Mouse (Mus musculus) MEL (cell line): ENCODE data around the gene Clmp. TPM values are rescaled to one million over a fixed set of nuclear protein-coding genes. Genes with fewer than 3 reads are reported as not detected.

Experiments used
- DNase-seq: peaks from one replicate; pipeline ENCODE4 v3.0.0; 2011; ENCODE audit warnings: low read depth, low spot score
- H3K27ac ChIP-seq: 2 replicates; pipeline ENCODE4 v1.5.1; 2012; ENCODE audit warnings: low read depth, mild to moderate bottlenecking, control low read depth, low read length, moderate library complexity; ENCODE audit not compliant: control insufficient read depth
- H3K27me3 ChIP-seq, 2 experiments: fragments of 150-350 bp in 1 of 2; sonication (generic) in 1 of 2; 2 replicates each; pipeline ENCODE4 v1.6.1; 2012; ENCODE audit warnings: low read length in 2 of 2, mild to moderate bottlenecking in 2 of 2, improper control_type of control experiment in 1 of 2, moderate library complexity in 1 of 2; ENCODE audit not compliant: insufficient read depth in 2 of 2, control insufficient read depth in 1 of 2
- H3K36me3 ChIP-seq, 2 experiments: 2 replicates each; pipeline ENCODE4 v1.6.1; 2012 to 2014; ENCODE audit warnings: low read length in 2 of 2, improper control_type of control experiment in 1 of 2, inconsistent platforms in 1 of 2, mild to moderate bottlenecking in 1 of 2; ENCODE audit not compliant: insufficient read depth in 2 of 2, control insufficient read depth in 1 of 2
- H3K4me1 ChIP-seq, 2 experiments: fragments of 150-350 bp in 1 of 2; sonication (generic) in 1 of 2; 2 replicates each; pipeline ENCODE4 v1.6.1; 2012; ENCODE audit warnings: low read length in 2 of 2, improper control_type of control experiment in 1 of 2, mild to moderate bottlenecking in 1 of 2; ENCODE audit not compliant: insufficient read depth in 2 of 2, control insufficient read depth in 1 of 2
- H3K4me3 ChIP-seq, 2 experiments: fragments of 150-350 bp in 1 of 2; sonication (generic) in 1 of 2; 2 replicates each; pipeline ENCODE4 v1.5.1; 2012; ENCODE audit warnings: low read depth in 2 of 2, low read length in 2 of 2, mild to moderate bottlenecking in 2 of 2, moderate library complexity in 2 of 2, control low read depth in 1 of 2, improper control_type of control experiment in 1 of 2; ENCODE audit not compliant: control insufficient read depth in 1 of 2, insufficient read depth in 1 of 2
- H3K79me2 ChIP-seq: 2 replicates; pipeline ENCODE4 v1.6.1; 2012; ENCODE audit warnings: mild to moderate bottlenecking, low read length, moderate library complexity; ENCODE audit not compliant: control insufficient read depth, poor library complexity, insufficient read depth
- H3K9ac ChIP-seq: 2 replicates; pipeline ENCODE4 v1.6.1; 2012; ENCODE audit warnings: low read depth, mild to moderate bottlenecking, control low read depth, low read length, moderate library complexity; ENCODE audit not compliant: control insufficient read depth, poor library complexity, severe bottlenecking
- H3K9me3 ChIP-seq: fragments of 150-350 bp; sonication (generic); replicated peaks from 2 replicates; pipeline ENCODE4 v1.6.1; 2012; ENCODE audit warnings: mild to moderate bottlenecking, low read length, improper control_type of control experiment, moderate library complexity; ENCODE audit not compliant: insufficient read depth
- BHLHE40 ChIP-seq: IDR thresholded peaks from 2 replicates; pipeline ENCODE4 v1.6.1; 2012; ENCODE audit warnings: low read depth, mild to moderate bottlenecking, inconsistent platforms, low read length, improper control_type of control experiment, borderline replicate concordance
- CHD1 ChIP-seq: IDR thresholded peaks from 2 replicates; pipeline ENCODE4 v1.6.1; 2012; ENCODE audit warnings: low read depth, mild to moderate bottlenecking, inconsistent platforms, low read length, improper control_type of control experiment
- CHD2 ChIP-seq: IDR thresholded peaks from 2 replicates; pipeline ENCODE4 v1.6.1; 2011; ENCODE audit warnings: low read length, improper control_type of control experiment
- ELF1 ChIP-seq: IDR thresholded peaks from 2 replicates; pipeline ENCODE4 v1.6.1; 2014; ENCODE audit warnings: low read depth, mild to moderate bottlenecking, inconsistent platforms, low read length, improper control_type of control experiment, moderate library complexity
- EP300 ChIP-seq, 2 experiments: IDR thresholded peaks; 2 replicates each; pipeline ENCODE4 v1.6.1; 2011; ENCODE audit warnings: improper control_type of control experiment in 2 of 2, low read length in 2 of 2, low read depth in 1 of 2, mild to moderate bottlenecking in 1 of 2
- ETS1 ChIP-seq: IDR thresholded peaks from 2 replicates; pipeline ENCODE4 v1.6.1; 2012; ENCODE audit warnings: low read depth, mild to moderate bottlenecking, inconsistent platforms, low read length, improper control_type of control experiment, moderate library complexity
- HCFC1 ChIP-seq: IDR thresholded peaks from 2 replicates; pipeline ENCODE4 v1.6.1; 2012; ENCODE audit warnings: low read depth, mild to moderate bottlenecking, inconsistent platforms, low read length, improper control_type of control experiment, moderate library complexity
- KAT2A ChIP-seq: conservative IDR thresholded peaks from 2 replicates; pipeline ENCODE4 v1.6.1; 2012; ENCODE audit warnings: low read depth, low read length, improper control_type of control experiment, inconsistent platforms
- MAX ChIP-seq: IDR thresholded peaks from 2 replicates; pipeline ENCODE4 v1.6.1; 2011; ENCODE audit warnings: low read length, improper control_type of control experiment
- MAZ ChIP-seq: IDR thresholded peaks from 2 replicates; pipeline ENCODE4 v1.6.1; 2012; ENCODE audit warnings: low read depth, mild to moderate bottlenecking, inconsistent platforms, low read length, improper control_type of control experiment
- MEF2A ChIP-seq: IDR thresholded peaks from 2 replicates; pipeline ENCODE4 v1.6.1; 2014; ENCODE audit warnings: low read depth, mild to moderate bottlenecking, inconsistent platforms, low read length, improper control_type of control experiment; ENCODE audit not compliant: poor library complexity, insufficient replicate concordance, severe bottlenecking; ENCODE audit errors: extremely low read depth
- MXI1 ChIP-seq: IDR thresholded peaks from 2 replicates; pipeline ENCODE4 v1.6.1; 2011; ENCODE audit warnings: mild to moderate bottlenecking, low read depth, low read length, improper control_type of control experiment
- MYB ChIP-seq: IDR thresholded peaks from 2 replicates; pipeline ENCODE4 v1.6.1; 2011; ENCODE audit warnings: mild to moderate bottlenecking, low read depth, low read length, improper control_type of control experiment
- MYC ChIP-seq: IDR thresholded peaks from 2 replicates; pipeline ENCODE4 v1.6.1; 2011; ENCODE audit warnings: low read depth, mild to moderate bottlenecking, low read length, improper control_type of control experiment, moderate library complexity
- NRF1 ChIP-seq: IDR thresholded peaks from 2 replicates; pipeline ENCODE4 v1.6.1; 2014; ENCODE audit warnings: low read depth, mild to moderate bottlenecking, inconsistent platforms, low read length, improper control_type of control experiment, moderate library complexity; ENCODE audit not compliant: poor library complexity, insufficient read depth, severe bottlenecking
- POLR2AphosphoS5 ChIP-seq: IDR thresholded peaks from 2 replicates; pipeline ENCODE4 v1.6.1; 2012; ENCODE audit warnings: low read depth, borderline replicate concordance, mild to moderate bottlenecking, inconsistent platforms, low read length, moderate library complexity, mixed read lengths
- RAD21 ChIP-seq: IDR thresholded peaks from 2 replicates; pipeline ENCODE4 v1.6.1; 2011; ENCODE audit warnings: mild to moderate bottlenecking, low read depth, low read length, improper control_type of control experiment
- TAL1 ChIP-seq: IDR thresholded peaks from 2 replicates; pipeline ENCODE4 v1.6.1; 2012; ENCODE audit warnings: mild to moderate bottlenecking, inconsistent platforms, low read length, moderate library complexity, mixed read lengths
- polyA plus RNA-seq, 2 experiments: library from polyadenylated mRNA; stranded (reverse) in 1 of 2; unstranded in 1 of 2; fragments of >175 nt in 1 of 2; fragments of >200 nt in 1 of 2; gene quantifications; 2 replicates each; pipeline versions ENCODE4 v1.2.1 to v1.2.4; 2012; ENCODE audit warnings: low replicate concordance in 2 of 2, low read depth in 1 of 2; ENCODE audit not compliant: insufficient read length in 2 of 2, insufficient read depth in 1 of 2, missing spikeins in 1 of 2
- total RNA-seq: library from RNA; depleted of rRNA; stranded (reverse); fragments of 300-350 nt; gene quantifications from 2 replicates; pipeline ENCODE4 v1.2.3, GENCODE M21; 2012

Gene Clmp
- total and polyA plus RNA-seq, 3 experiments = not detected

DNA sequence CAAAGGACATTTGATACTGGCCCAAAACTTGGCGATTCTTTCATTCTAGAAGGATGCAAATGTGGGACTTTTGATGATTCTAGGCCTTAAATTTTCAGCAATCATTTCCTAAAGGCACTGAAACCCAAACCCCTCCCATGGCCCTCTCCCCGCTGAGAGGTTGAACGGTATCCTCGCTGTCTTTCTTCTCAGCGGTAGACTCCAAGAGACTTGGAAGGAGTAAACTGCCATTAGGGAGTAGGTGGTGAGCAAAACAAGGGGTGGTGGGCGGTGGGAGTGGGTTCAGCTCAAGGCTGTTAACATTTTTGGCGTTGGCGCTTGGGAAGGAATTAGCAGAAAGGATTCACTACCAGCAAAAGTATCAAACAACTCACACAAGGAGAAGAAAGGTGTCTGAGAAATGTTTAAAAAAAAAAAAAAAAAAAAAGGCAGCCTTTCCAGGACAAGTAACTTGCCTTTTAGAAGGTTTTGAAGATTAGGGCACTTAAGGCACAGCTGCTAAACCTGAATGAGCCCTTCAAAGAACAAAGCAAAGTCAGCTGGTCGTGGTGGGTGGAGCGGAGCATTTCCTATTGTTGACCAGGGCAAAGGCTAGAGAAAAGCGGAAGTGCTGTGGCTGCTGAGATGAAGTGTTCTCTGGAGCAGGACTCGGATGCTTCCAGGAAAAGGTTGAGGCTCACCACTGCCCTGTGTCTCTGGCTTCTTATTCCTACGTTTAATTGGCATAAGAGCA, 98.0 kb downstream of the Clmp start:
- H3K4me3 ChIP-seq = no peak overlapping the region
- H3K79me2 ChIP-seq = no peaks in the 10 kb centered on the region
- H3K27ac ChIP-seq = no peak overlapping the region
- H3K27me3 ChIP-seq = peaks cover 3% of the 10 kb centered on the region in 2 experiments
- H3K9me3 ChIP-seq = no peaks in the 10 kb centered on the region
- H3K4me1 ChIP-seq = peaks cover 0 to 6% of the 10 kb centered on the region in 2 experiments; a peak in 2 of 4 replicates
- H3K9ac ChIP-seq = no peak overlapping the region
- H3K36me3 ChIP-seq = peaks cover 0 to 2% of the 10 kb centered on the region in 2 experiments; a peak in 1 of 4 replicates
- DNase-seq = peak; percentile 27
- no peak for TF ChIP-seq RAD21
- no peak for TF ChIP-seq MEF2A
- TF ChIP-seq KAT2A = no peak
- no peak for TF ChIP-seq MYB
- TF ChIP-seq POLR2AphosphoS5 = no peak
- no peak for TF ChIP-seq MYC
- TF ChIP-seq BHLHE40 = no peak
- TF ChIP-seq MAZ = no peak
- no peak for TF ChIP-seq EP300 (IDR thresholded peaks at IDR 0.05; ENCODE audit: low read depth in 1 of 2, low read length in 2 of 2)
- TF ChIP-seq CHD1 = no peak
- TF ChIP-seq NRF1 = no peak
- TF ChIP-seq CHD2 = no peak
- TF ChIP-seq HCFC1 = no peak
- no peak for TF ChIP-seq TAL1
- no peak for TF ChIP-seq MAX
- TF ChIP-seq ETS1 = no peak

DNA sequence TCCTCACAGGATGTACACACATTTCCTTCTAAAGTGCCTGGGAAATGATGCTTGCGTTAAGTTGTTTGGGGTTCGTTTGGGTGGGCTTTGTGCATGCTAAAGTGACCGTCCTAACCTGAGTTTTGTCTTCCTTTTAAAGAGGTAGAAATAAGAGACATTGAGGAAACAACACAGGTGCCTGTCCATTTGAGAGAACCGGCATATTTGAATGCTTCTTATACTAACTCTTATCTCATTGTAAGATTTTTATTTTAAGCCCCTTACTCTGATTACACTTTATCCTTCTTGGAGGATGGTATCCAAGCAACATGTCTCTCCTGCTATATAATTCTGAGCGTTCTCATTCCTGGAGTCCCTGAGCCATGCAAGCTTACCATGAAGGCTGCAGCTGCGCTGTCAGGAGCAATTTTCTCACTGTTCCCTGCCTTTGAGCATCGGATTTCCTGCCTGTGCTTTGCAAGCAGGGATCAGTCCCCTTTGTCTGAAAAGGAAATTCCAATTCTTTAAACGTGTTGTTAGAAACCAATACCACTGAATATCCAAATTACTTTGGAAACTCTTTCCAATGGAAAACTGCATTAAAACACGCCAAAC, 98.7 kb downstream of the Clmp start:
- Histone ChIP-seq H3K4me3 (no peak overlapping the region), H3K9ac (no peak overlapping the region), H3K4me1 (peaks cover 0 to 6% of the 10 kb centered on the region in 2 experiments; a peak in 2 of 4 replicates), H3K27me3 (peaks cover 3% of the 10 kb centered on the region in 2 experiments), H3K27ac (no peak overlapping the region), H3K9me3 (no peaks in the 10 kb centered on the region), H3K36me3 (peaks cover 0 to 2% of the 10 kb centered on the region in 2 experiments; a peak in 1 of 4 replicates), H3K79me2 (no peaks in the 10 kb centered on the region)
- TF ChIP-seq ELF1 = no peak
- TF ChIP-seq MXI1 = no peak
- DNase-seq = no peak
